Mouse (Mus musculus) ES-Bruce4 (cell line): Measurements from ENCODE around the gene Zfp770. TPM values are rescaled to one million over a fixed set of nuclear protein-coding genes. Genes with fewer than 3 reads are reported as not detected.

ENCODE experiments used
- H3K27ac ChIP-seq: 2 replicates; pipeline ENCODE4 v1.5.1; 2012; ENCODE audit warnings: low read length, inconsistent platforms; ENCODE audit not compliant: insufficient read depth
- H3K27me3 ChIP-seq: 2 replicates; pipeline ENCODE4 v1.6.1; 2012; ENCODE audit warnings: mild to moderate bottlenecking, low read length, inconsistent platforms; ENCODE audit not compliant: control insufficient read depth, poor library complexity, insufficient read depth, severe bottlenecking
- H3K36me3 ChIP-seq: 2 replicates; pipeline ENCODE4 v1.6.1; 2012; ENCODE audit warnings: inconsistent platforms, mild to moderate bottlenecking, low read length, moderate library complexity; ENCODE audit not compliant: control insufficient read depth, poor library complexity, insufficient read depth, severe bottlenecking
- H3K4me1 ChIP-seq: one replicate; pipeline ENCODE4 v1.8.1; 2011; ENCODE audit warnings: low read length; ENCODE audit not compliant: control insufficient read depth, insufficient read depth
- H3K4me3 ChIP-seq: 2 replicates; pipeline ENCODE4 v1.5.1; 2011; ENCODE audit warnings: low read depth, mild to moderate bottlenecking, low read length
- H3K9ac ChIP-seq: 2 replicates; pipeline ENCODE4 v1.6.1; 2012; ENCODE audit warnings: low read depth, mild to moderate bottlenecking, inconsistent platforms; ENCODE audit not compliant: poor library complexity, severe bottlenecking
- H3K9me3 ChIP-seq: replicated peaks from 2 replicates; pipeline ENCODE4 v1.6.1; 2012; ENCODE audit warnings: mild to moderate bottlenecking, low read length, inconsistent platforms; ENCODE audit not compliant: control insufficient read depth, poor library complexity, insufficient read depth, severe bottlenecking
- CTCF ChIP-seq: IDR thresholded peaks from one replicate; pipeline ENCODE4 v1.8.1; 2011; ENCODE audit warnings: low read depth, low read length
- EP300 ChIP-seq: IDR thresholded peaks from 2 replicates; pipeline ENCODE4 v1.6.1; 2011; ENCODE audit warnings: low read depth, low read length; ENCODE audit not compliant: insufficient read depth
- POLR2A ChIP-seq: IDR thresholded peaks from one replicate; pipeline ENCODE4 v1.8.1; 2011; ENCODE audit warnings: low read length; ENCODE audit not compliant: insufficient read depth
- polyA plus RNA-seq: library from polyadenylated mRNA; stranded (reverse); fragments of >200 nt; gene quantifications from 2 replicates; pipeline ENCODE4 v1.2.4, GENCODE M21; 2011; ENCODE audit warnings: low read depth; ENCODE audit not compliant: missing spikeins, insufficient read depth, insufficient read length

Zfp770 gene
- 15.7 and 16.0 TPM in 2 replicates for polyA plus RNA-seq

DNA sequence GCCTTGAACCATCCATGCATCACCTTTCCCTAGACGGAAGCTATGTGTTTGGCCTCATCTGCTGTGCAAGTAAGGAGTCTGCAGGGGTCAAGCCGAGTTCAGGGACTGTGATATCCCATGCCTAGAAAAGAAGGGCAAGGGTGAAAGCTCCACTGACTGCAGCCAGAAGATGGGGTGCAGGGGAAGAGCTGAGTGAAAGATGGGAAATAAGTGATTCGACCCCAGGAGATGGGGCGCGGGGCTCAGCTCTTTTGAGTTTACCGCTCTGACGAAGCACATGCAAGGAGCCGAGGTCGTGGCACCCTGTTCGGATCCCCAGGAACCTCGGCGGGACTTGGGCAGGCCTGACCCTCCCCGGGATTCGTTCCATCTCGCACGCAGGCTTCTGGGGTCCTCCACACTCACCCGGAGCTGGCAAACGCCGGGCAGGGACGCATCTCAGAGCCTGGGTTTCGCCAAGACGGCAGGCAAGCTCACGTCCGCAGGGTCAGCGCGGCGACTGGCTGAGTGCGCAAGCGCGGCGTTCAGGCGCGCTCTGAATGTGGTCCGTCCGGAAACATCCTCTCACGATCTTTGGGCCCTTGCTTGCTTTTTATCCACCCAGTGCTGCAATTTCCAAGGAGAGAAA is at the start of gene Zfp770:
Gene Zfp770, minus strand, starts transcription at position 538 of the 628 bp plus-strand sequence.
- Histone ChIP-seq H3K27ac (no peak within 1 kb of the TSS), H3K9ac (peak within 1 kb of the TSS; percentile 79), H3K36me3 (peaks cover 14% of the 10 kb centered on the region), H3K4me3 (peak within 1 kb of the TSS; percentile 85), H3K27me3 (no peaks in the 10 kb centered on the region; the same call in 1 of the 2 replicates), H3K4me1 (no peaks in the 10 kb centered on the region), H3K9me3 (no peaks in the 10 kb centered on the region)
- TF ChIP-seq CTCF: no peak
- peak; percentile 75 for TF ChIP-seq POLR2A
- TF ChIP-seq EP300: 0 out of 2 replicates have a peak, but pooled peaks have one; percentile 41

DNA sequence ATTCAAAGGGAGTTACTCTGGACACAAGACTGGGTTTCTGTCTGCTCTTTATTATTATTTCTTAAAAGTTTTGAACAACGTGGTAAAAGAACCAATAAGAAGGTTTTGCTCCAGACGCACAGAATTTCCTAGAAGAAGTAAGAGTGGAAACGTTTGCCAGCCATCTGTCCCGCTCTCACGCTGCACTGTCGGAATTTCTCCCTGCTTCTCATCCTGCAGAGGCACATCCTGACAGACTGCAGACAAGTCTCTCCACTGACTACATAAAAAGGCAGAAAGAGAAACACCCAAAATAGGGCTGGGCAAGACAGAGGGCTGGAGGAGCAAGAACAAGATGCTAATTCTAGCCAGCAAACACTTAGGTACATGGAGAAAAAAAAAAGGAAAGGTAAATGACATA is 48.2 kb upstream of the Zfp770 start:
- Histone ChIP-seq H3K9me3 (no peaks in the 10 kb centered on the region; the same call in 1 of the 2 replicates), H3K9ac (no peak overlapping the region), H3K4me3 (no peak overlapping the region), H3K36me3 (no peaks in the 10 kb centered on the region), H3K27me3 (no peaks in the 10 kb centered on the region), H3K27ac (no peak overlapping the region), H3K4me1 (no peaks in the 10 kb centered on the region)
- no peak for TF ChIP-seq CTCF
- no peak for TF ChIP-seq POLR2A
- TF ChIP-seq EP300: no peak

DNA sequence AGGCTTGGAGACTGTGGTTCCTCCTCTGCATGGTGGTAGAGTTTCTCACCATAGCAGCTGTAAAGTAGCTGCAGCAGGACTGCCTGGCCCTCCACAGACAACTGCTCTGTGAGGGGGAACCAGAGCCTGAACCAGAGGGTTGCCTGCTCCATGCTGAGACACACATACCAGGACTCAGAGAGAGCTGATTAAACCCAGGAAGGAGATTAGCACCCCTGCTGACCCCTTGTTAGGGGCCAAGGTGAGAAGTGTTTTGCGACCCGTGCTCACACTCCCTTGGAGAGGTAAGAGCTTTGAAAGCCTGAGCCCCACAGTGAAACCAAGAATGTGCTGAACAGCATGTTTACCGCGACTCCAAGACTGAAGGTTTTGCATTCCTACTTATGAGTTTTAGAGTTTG is 36.4 kb upstream of the Zfp770 start:
- H3K36me3 ChIP-seq: no peaks in the 10 kb centered on the region
- TF ChIP-seq CTCF (no peak), EP300 (no peak), POLR2A (no peak)
- H3K4me3 ChIP-seq: no peak overlapping the region
- H3K9me3 ChIP-seq: no peaks in the 10 kb centered on the region
- no peaks in the 10 kb centered on the region for H3K4me1 ChIP-seq
- H3K27me3 ChIP-seq: no peaks in the 10 kb centered on the region
- no peak overlapping the region for H3K9ac ChIP-seq
- no peak overlapping the region for H3K27ac ChIP-seq

DNA sequence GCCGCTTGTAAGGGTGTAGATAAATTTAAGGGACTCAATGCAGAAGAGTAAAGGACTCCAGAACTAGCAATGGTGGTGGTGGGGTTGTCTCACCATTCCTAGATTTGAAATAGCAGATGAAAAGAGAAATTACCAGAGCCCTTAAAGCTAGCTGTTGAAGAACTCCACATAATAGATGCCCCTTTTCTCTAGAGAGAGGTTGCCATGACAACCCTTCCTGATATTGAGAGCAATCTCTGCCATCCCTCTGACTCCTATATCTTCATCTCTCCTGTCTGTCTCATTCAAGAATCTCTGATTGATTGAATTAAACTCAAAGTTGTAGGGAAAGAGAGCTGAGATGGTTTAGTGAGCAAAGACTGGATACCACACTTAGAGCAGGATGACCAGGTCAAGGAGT is 35.3 kb upstream of the Zfp770 start:
- Histone ChIP-seq H3K9ac (no peak overlapping the region), H3K27ac (no peak overlapping the region), H3K9me3 (no peaks in the 10 kb centered on the region), H3K4me3 (no peak overlapping the region), H3K36me3 (no peaks in the 10 kb centered on the region), H3K4me1 (no peaks in the 10 kb centered on the region), H3K27me3 (no peaks in the 10 kb centered on the region)
- no peak for TF ChIP-seq POLR2A
- no peak for TF ChIP-seq EP300
- no peak for TF ChIP-seq CTCF

DNA sequence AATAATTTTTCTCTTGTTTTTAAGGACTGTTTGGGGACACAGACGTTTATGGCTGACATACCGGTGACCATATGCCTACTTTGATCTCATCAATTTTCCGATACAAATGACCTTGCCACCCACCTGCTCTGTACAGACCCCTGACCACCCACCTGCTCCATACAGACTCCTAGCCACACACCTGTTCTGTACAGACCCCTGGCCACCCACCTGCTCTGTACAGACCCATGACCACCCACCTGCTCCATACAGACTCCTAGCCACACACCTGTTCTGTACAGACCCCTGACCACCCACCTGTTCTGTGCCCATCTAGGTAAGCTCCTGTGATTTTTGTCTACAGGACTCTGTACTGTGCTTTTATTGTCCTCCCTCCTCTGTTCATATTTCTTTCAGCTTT is 34.3 kb upstream of the Zfp770 start:
- no peaks in the 10 kb centered on the region for H3K27me3 ChIP-seq
- H3K4me3 ChIP-seq: no peak overlapping the region
- H3K9ac ChIP-seq: no peak overlapping the region
- H3K9me3 ChIP-seq: no peaks in the 10 kb centered on the region
- no peak overlapping the region for H3K27ac ChIP-seq
- no peaks in the 10 kb centered on the region for H3K36me3 ChIP-seq
- TF ChIP-seq POLR2A (no peak), CTCF (no peak), EP300 (no peak)
- no peaks in the 10 kb centered on the region for H3K4me1 ChIP-seq

DNA sequence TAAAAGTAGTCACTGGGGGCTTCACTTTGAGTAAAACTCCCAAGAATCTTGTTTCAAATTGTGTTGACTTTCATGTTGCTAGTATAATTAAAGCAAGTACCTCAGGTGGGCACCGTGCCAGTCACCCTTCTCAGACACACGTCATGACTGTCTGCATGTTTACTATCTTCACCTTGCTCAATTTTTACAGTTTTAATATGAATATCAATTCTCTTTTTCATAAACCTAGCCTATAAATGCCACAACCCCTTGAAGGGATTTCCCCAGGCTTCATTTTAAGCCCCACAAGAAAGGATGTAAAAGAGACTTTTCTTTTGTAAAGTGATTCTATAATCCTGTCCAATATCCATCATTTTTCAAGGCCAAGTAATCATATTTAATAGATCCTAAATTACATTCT is 30.0 kb upstream of the Zfp770 start:
- Histone ChIP-seq H3K27me3 (no peaks in the 10 kb centered on the region), H3K9me3 (no peaks in the 10 kb centered on the region), H3K4me1 (no peaks in the 10 kb centered on the region), H3K9ac (no peak overlapping the region), H3K4me3 (no peak overlapping the region), H3K27ac (no peak overlapping the region), H3K36me3 (no peaks in the 10 kb centered on the region)
- TF ChIP-seq CTCF: no peak
- no peak for TF ChIP-seq POLR2A
- no peak for TF ChIP-seq EP300
